Comparison of ENCODE assay signal across 7 mouse cellular contexts in genomic region chr8:121301431-121301830, GRCm38 (mm10).
DNase-seq lines count a peak whose midpoint lies in the region; ATAC-seq and TF ChIP-seq lines count a peak whose summit lies in the region.

No protein-coding gene starts in this region.

- H3K9ac ChIP-seq in hindbrain, postnatal 0 days (replicated peaks; ENCODE audit: low read length) = 0 out of 2 replicates have a peak overlapping the region, but pooled peaks have one; percentile 17
- H3K9ac ChIP-seq in midbrain, embryonic 15.5 days = no peak overlapping the region

- H3K4me3 ChIP-seq in embryonic facial prominence, embryonic 10.5 days = peak overlapping the region; percentile 49
- no peak overlapping the region for H3K4me3 ChIP-seq in hindbrain, postnatal 0 days (ENCODE audit: low read length)
- no peak overlapping the region for H3K4me3 ChIP-seq in midbrain, embryonic 15.5 days

- H3K4me1 ChIP-seq in embryonic facial prominence, embryonic 10.5 days = peaks cover 90% of the 10 kb centered on the region
- H3K4me1 ChIP-seq in hindbrain, postnatal 0 days (ENCODE audit: insufficient read depth, low read length) = peaks cover 21% of the 10 kb centered on the region; the same call in 1 of the 2 replicates
- peaks cover 28% of the 10 kb centered on the region for H3K4me1 ChIP-seq in midbrain, embryonic 15.5 days

- no peak for TF ChIP-seq POLR2A in brain, embryonic 14.5 days (IDR thresholded peaks at IDR 0.05; ENCODE audit: borderline replicate concordance, extremely low read depth, insufficient read depth, insufficient read length, poor library complexity, severe bottlenecking)

- H3K4me2 ChIP-seq in hindbrain, postnatal 0 days (ENCODE audit: low read depth, low read length) = peak overlapping the region; percentile 38
- peak overlapping the region; percentile 35 for H3K4me2 ChIP-seq in midbrain, embryonic 15.5 days

- 4% methylated on average over 15 of the region's 15 CpGs for WGBS in embryonic facial prominence, embryonic 10.5 days
- 19% methylated on average over 15 of the region's 15 CpGs for WGBS in hindbrain, postnatal 0 days
- WGBS in midbrain, embryonic 15.5 days = 5% methylated on average over 15 of the region's 15 CpGs

- H3K9me3 ChIP-seq in embryonic facial prominence, embryonic 10.5 days = no peaks in the 10 kb centered on the region
- H3K9me3 ChIP-seq in hindbrain, postnatal 0 days (ENCODE audit: low read length) = no peaks in the 10 kb centered on the region
- no peaks in the 10 kb centered on the region for H3K9me3 ChIP-seq in midbrain, embryonic 15.5 days

- peaks cover 69% of the 10 kb centered on the region for H3K27me3 ChIP-seq in embryonic facial prominence, embryonic 10.5 days (replicated peaks; ENCODE audit: low read depth, poor library complexity, severe bottlenecking)
- H3K27me3 ChIP-seq in hindbrain, postnatal 0 days (ENCODE audit: insufficient read depth, low read length) = no peaks in the 10 kb centered on the region
- H3K27me3 ChIP-seq in midbrain, embryonic 15.5 days (replicated peaks) = no peaks in the 10 kb centered on the region

- no peak for ATAC-seq in hindbrain, postnatal 0 days
- ATAC-seq in midbrain, embryonic 15.5 days (replicated peaks) = no peak

- DNase-seq in brain, embryonic 14.5 days (ENCODE audit: low read depth) = peak; percentile 58
- DNase-seq in embryonic facial prominence, embryonic 10.5 days (ENCODE audit: low spot score) = peak; percentile 85
- DNase-seq in hindbrain, postnatal 0 days (ENCODE audit: low spot score) = no peak
- DNase-seq in cerebellum, adult 9-11 months = no peak
- no peak for DNase-seq in left cerebral cortex, adult 9 months (ENCODE audit: low spot score in 2 of 2)
- no peak for DNase-seq in cerebellum, adult 11-12 months

- no peaks in the 10 kb centered on the region for H3K36me3 ChIP-seq in embryonic facial prominence, embryonic 10.5 days (replicated peaks)
- no peaks in the 10 kb centered on the region for H3K36me3 ChIP-seq in hindbrain, postnatal 0 days (ENCODE audit: insufficient read depth, low read length)
- no peaks in the 10 kb centered on the region for H3K36me3 ChIP-seq in midbrain, embryonic 15.5 days (replicated peaks)

- TF ChIP-seq CTCF in brain, embryonic 14.5 days (IDR thresholded peaks at IDR 0.05; ENCODE audit: borderline replicate concordance, extremely low read depth, insufficient read depth, insufficient read length) = no peak
- TF ChIP-seq CTCF in hindbrain, postnatal 0 days (IDR thresholded peaks at IDR 0.05; ENCODE audit: low read depth) = no peak

- peak overlapping the region; percentile 86 for H3K27ac ChIP-seq in embryonic facial prominence, embryonic 10.5 days (replicated peaks)
- H3K27ac ChIP-seq in hindbrain, postnatal 0 days = no peak overlapping the region
- no peak overlapping the region for H3K27ac ChIP-seq in midbrain, embryonic 15.5 days

Comparison
In these comparisons a context has a peak if more than half of its experiments do, and no peak if none do; other contexts are left out.
1. DNase-seq: peak in brain, embryonic 14.5 days (single experiment) and embryonic facial prominence, embryonic 10.5 days (single experiment); none in hindbrain, postnatal 0 days (single experiment), cerebellum, adult 9-11 months (single experiment), left cerebral cortex, adult 9 months (0 of 2) and cerebellum, adult 11-12 months (single experiment).